Mouse (Mus musculus) embryonic fibroblast, embryonic 13.5 days (primary cell): ENCODE data around the gene Gm12394.

Experiments used
- CTCF ChIP-seq: IDR thresholded peaks from 2 replicates; pipeline ENCODE4 v1.5.1; 2011; ENCODE audit warnings: mild to moderate bottlenecking, control low read depth, low read length, moderate library complexity, borderline replicate concordance; ENCODE audit not compliant: insufficient read depth
- POLR2A ChIP-seq: IDR thresholded peaks from 2 replicates; pipeline ENCODE4 v1.6.1; 2011; ENCODE audit warnings: low read depth, mild to moderate bottlenecking, control low read depth, low read length, moderate library complexity

DNA sequence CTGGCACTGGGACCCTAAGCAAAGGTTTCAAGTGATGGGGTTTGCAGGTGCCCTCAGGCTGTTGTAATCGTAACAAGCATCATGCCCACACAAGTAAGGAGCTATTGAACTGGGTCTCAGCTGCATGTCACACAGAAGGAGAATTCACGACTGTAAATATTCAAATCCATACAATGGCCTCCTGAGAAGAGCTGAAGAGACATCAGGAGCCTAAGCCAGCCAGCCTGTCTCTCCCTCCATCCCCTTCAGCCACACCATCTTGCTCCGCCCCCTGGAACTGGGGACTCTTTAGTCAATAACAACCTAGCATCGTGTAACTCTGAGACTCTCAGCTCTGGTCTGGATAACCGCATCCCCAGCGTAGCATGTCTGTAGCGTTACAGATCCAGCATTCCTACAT, 34.6 kb upstream of the Gm12394 start:
- no peak for TF ChIP-seq POLR2A
- no peak for TF ChIP-seq CTCF
